Mouse (Mus musculus): Measurements from ENCODE around the gene Mrpl10. TPM values are rescaled to one million over a fixed set of nuclear protein-coding genes. Genes with fewer than 3 reads are reported as not detected.

Gene Mrpl10
- total and polyA plus RNA-seq, 2 experiments from 2014 or later, result 67.3 to 77.7 TPM

DNA sequence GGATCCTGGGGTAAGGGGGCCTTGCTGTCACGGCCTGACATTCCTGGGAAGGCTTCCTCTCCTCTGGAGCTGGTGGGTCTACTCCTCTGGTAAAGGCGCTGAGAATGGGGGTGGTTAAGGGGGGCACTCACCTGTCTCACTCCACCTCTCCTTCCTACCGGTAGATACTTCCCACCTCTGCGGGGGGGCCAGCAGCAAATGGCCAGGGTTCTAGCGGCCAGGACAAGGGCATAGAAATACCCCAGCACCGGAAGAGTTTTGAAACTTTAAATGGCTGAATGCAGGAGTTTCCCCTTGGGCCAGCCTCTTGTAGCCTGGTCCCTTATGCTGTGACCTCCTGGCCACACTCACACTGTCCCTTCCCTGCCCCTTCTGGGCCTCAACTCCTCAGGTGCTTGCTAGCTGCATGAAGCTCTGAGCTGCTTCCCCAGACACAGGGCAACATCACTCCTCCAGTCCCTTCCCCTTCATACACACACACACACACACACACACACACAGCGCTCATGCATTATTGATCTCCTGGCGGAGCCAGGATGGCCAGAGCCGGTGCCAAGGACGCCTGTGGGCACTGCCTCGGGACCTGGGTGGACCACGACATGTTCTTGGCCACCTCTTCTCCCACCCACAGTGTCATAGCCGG lies 9.7 kb downstream of the Mrpl10 start:
- Histone ChIP-seq H3K4me1 (ENCODE audit: control insufficient read depth, insufficient read depth) (peaks cover 15% of the 10 kb centered on the region), H3K4me3 (ENCODE audit: low read depth, low read length) (peak overlapping the region; percentile 64), H3K4me2 (ENCODE audit: low read depth, low read length) (peak overlapping the region; percentile 90), H3K27me3 (ENCODE audit: control insufficient read depth, insufficient read depth, low read length) (no peaks in the 10 kb centered on the region), H3K36me3 (replicated peaks; ENCODE audit: control insufficient read depth, insufficient read depth, low read length) (peaks cover 44% of the 10 kb centered on the region), H3K9me3 (replicated peaks; ENCODE audit: control insufficient read depth, low read length) (no peaks in the 10 kb centered on the region), H3K27ac (ENCODE audit: low read depth) (peak overlapping the region; percentile 46; the same call in 1 of the 2 replicates), H3K9ac (replicated peaks; ENCODE audit: low read depth, low read length) (peak overlapping the region; percentile 71)
- ATAC-seq (ENCODE audit: insufficient read depth, low read depth), result no peak
- DNase-seq (ENCODE audit: low spot score), result no peak
- WGBS, result 19% methylated on average over 13 of the region's 13 CpGs
- no peak for TF ChIP-seq CTCF (IDR thresholded peaks at IDR 0.05; ENCODE audit: low read depth)
- TF ChIP-seq EP300 (IDR thresholded peaks at IDR 0.05; ENCODE audit: low read depth), result no peak

DNA sequence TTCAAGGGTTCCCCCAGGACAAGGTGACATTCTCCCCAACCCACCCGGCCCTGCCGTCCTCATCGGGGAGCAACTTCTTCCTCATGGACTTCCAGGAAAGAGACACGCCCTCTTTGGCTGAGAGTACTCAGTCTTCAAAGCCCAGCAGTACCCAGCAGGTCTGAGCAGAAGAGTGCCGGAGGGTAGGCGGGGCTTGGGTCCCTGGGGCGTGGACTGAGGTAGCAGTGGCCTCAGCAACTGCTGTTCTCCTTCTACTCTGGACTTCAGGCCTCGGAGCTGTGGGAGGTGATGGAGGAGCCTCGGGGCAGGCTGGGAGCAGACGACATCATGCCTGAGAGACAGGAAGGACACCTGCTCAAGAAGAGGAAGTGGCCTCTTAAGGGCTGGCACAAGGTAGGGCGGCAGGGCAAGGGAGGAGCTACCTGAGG lies 10.9 kb downstream of the Mrpl10 start:
- Histone ChIP-seq H3K36me3 (replicated peaks; ENCODE audit: control insufficient read depth, insufficient read depth, low read length) (peaks cover 53% of the 10 kb centered on the region), H3K9ac (replicated peaks; ENCODE audit: low read depth, low read length) (no peak overlapping the region), H3K9me3 (replicated peaks; ENCODE audit: control insufficient read depth, low read length) (no peaks in the 10 kb centered on the region), H3K4me2 (ENCODE audit: low read depth, low read length) (peak overlapping the region; percentile 90; the same call in 1 of the 2 replicates), H3K27me3 (ENCODE audit: control insufficient read depth, insufficient read depth, low read length) (no peaks in the 10 kb centered on the region), H3K4me3 (ENCODE audit: low read depth, low read length) (no peak overlapping the region), H3K4me1 (ENCODE audit: control insufficient read depth, insufficient read depth) (peaks cover 15% of the 10 kb centered on the region), H3K27ac (ENCODE audit: low read depth) (no peak overlapping the region)
- TF ChIP-seq CTCF (IDR thresholded peaks at IDR 0.05; ENCODE audit: low read depth) (no peak), EP300 (IDR thresholded peaks at IDR 0.05; ENCODE audit: low read depth) (no peak)
- ATAC-seq (ENCODE audit: insufficient read depth, low read depth), result no peak
- DNase-seq (ENCODE audit: low spot score), result no peak
- 26% methylated on average over 11 of the region's 11 CpGs for WGBS

GRCm38 (mm10) chr11:97063274-97063920 lies 22.0 kb downstream of the Mrpl10 start:
- no peak overlapping the region for H3K4me2 ChIP-seq (ENCODE audit: low read depth, low read length)
- TF ChIP-seq EP300 (IDR thresholded peaks at IDR 0.05; ENCODE audit: low read depth) (no peak), CTCF (IDR thresholded peaks at IDR 0.05; ENCODE audit: low read depth) (no peak)
- DNase-seq (ENCODE audit: low spot score), result no peak
- 53% methylated on average over 9 of the region's 9 CpGs for WGBS
- no peak for ATAC-seq (ENCODE audit: insufficient read depth, low read depth)
- no peaks in the 10 kb centered on the region for H3K27me3 ChIP-seq (ENCODE audit: control insufficient read depth, insufficient read depth, low read length)
- H3K36me3 ChIP-seq (replicated peaks; ENCODE audit: control insufficient read depth, insufficient read depth, low read length), result peaks cover 56% of the 10 kb centered on the region
- H3K4me3 ChIP-seq (ENCODE audit: low read depth, low read length), result no peak overlapping the region
- no peaks in the 10 kb centered on the region for H3K9me3 ChIP-seq (replicated peaks; ENCODE audit: control insufficient read depth, low read length)
- peak overlapping the region; percentile 8; the same call in 1 of the 2 replicates for H3K27ac ChIP-seq (ENCODE audit: low read depth)
- no peak overlapping the region for H3K9ac ChIP-seq (replicated peaks; ENCODE audit: low read depth, low read length)
- H3K4me1 ChIP-seq (ENCODE audit: control insufficient read depth, insufficient read depth), result no peaks in the 10 kb centered on the region

- ATAC-seq (ENCODE audit: insufficient read depth, low read depth) (no peak), DNase-seq (ENCODE audit: low spot score) (no peak)
- Histone ChIP-seq H3K4me2 (ENCODE audit: low read depth, low read length) (no peak overlapping the region), H3K4me1 (ENCODE audit: control insufficient read depth, insufficient read depth) (no peaks in the 10 kb centered on the region), H3K27ac (ENCODE audit: low read depth) (0 out of 2 replicates have a peak overlapping the region, but pooled peaks have one; percentile 8), H3K36me3 (replicated peaks; ENCODE audit: control insufficient read depth, insufficient read depth, low read length) (peaks cover 55% of the 10 kb centered on the region), H3K9me3 (replicated peaks; ENCODE audit: control insufficient read depth, low read length) (no peaks in the 10 kb centered on the region), H3K9ac (replicated peaks; ENCODE audit: low read depth, low read length) (no peak overlapping the region), H3K4me3 (ENCODE audit: low read depth, low read length) (no peak overlapping the region), H3K27me3 (ENCODE audit: control insufficient read depth, insufficient read depth, low read length) (no peaks in the 10 kb centered on the region)
- TF ChIP-seq EP300 (IDR thresholded peaks at IDR 0.05; ENCODE audit: low read depth) (no peak), CTCF (IDR thresholded peaks at IDR 0.05; ENCODE audit: low read depth) (no peak)
- 84% methylated on average over 3 of the region's 3 CpGs for whole genome bisulfite sequencing
Measured at GRCm38 (mm10) chr11:97063921-97064295, 22.5 kb downstream of the Mrpl10 start.

- Histone ChIP-seq H3K27ac (ENCODE audit: low read depth) (no peak overlapping the region), H3K9ac (replicated peaks; ENCODE audit: low read depth, low read length) (no peak overlapping the region), H3K4me3 (ENCODE audit: low read depth, low read length) (no peak overlapping the region), H3K9me3 (replicated peaks; ENCODE audit: control insufficient read depth, low read length) (no peaks in the 10 kb centered on the region), H3K4me2 (ENCODE audit: low read depth, low read length) (no peak overlapping the region), H3K36me3 (replicated peaks; ENCODE audit: control insufficient read depth, insufficient read depth, low read length) (peaks cover 38% of the 10 kb centered on the region), H3K4me1 (ENCODE audit: control insufficient read depth, insufficient read depth) (no peaks in the 10 kb centered on the region), H3K27me3 (ENCODE audit: control insufficient read depth, insufficient read depth, low read length) (no peaks in the 10 kb centered on the region)
- no peak for ATAC-seq (ENCODE audit: insufficient read depth, low read depth)
- TF ChIP-seq EP300 (IDR thresholded peaks at IDR 0.05; ENCODE audit: low read depth) (no peak), CTCF (IDR thresholded peaks at IDR 0.05; ENCODE audit: low read depth) (no peak)
- whole genome bisulfite sequencing, result 71% methylated on average over 12 of the region's 12 CpGs
- DNase-seq (ENCODE audit: low spot score), result no peak
Measured at GRCm38 (mm10) chr11:97065538-97066295, 24.4 kb downstream of the Mrpl10 start.
